Mouse (Mus musculus) kidney, adult 2 months (tissue): ENCODE data around the gene Ccdc162. TPM values are rescaled to one million over a fixed set of nuclear protein-coding genes. Genes with fewer than 3 reads are reported as not detected.
"Not testable (repeated sequence)": the region's sequence is repeated elsewhere in the genome, so short reads cannot be mapped to it uniquely, and the experiment has no call there.

ENCODE experiments used
- DNase-seq: peaks from one replicate; pipeline ENCODE4 v3.0.0; 2021
- H3K27ac ChIP-seq: fragments of 200-500 bp; 2 replicates; pipeline ENCODE4 v1.5.1; 2012; ENCODE audit warnings: low read depth, low read length, control low read depth, inconsistent platforms; ENCODE audit not compliant: insufficient read depth
- H3K27me3 ChIP-seq: fragments of 200-500 bp; replicated peaks from 2 replicates; pipeline ENCODE4 v1.6.1; 2012; ENCODE audit warnings: mild to moderate bottlenecking, moderate library complexity, low read length, inconsistent platforms; ENCODE audit not compliant: control insufficient read depth, insufficient read depth
- H3K36me3 ChIP-seq: fragments of 200-500 bp; 2 replicates; pipeline ENCODE4 v1.6.1; 2012; ENCODE audit warnings: mild to moderate bottlenecking, moderate library complexity, low read length, inconsistent platforms; ENCODE audit not compliant: control insufficient read depth, insufficient read depth
- H3K4me1 ChIP-seq: fragments of 200-500 bp; 2 replicates; pipeline ENCODE4 v1.6.1; 2011; ENCODE audit warnings: low read length; ENCODE audit not compliant: control insufficient read depth, insufficient read depth
- H3K4me3 ChIP-seq: fragments of 200-500 bp; 2 replicates; pipeline ENCODE4 v1.5.1; 2011; ENCODE audit warnings: mild to moderate bottlenecking, low read depth, low read length, control low read depth; ENCODE audit not compliant: insufficient read depth
- CTCF ChIP-seq: fragments of 200-500 bp; conservative IDR thresholded peaks from 2 replicates; pipeline ENCODE4 v1.5.1; 2011; ENCODE audit warnings: low read depth, mild to moderate bottlenecking, control low read depth, low read length, moderate library complexity, mixed read lengths; ENCODE audit not compliant: insufficient read depth, insufficient read length
- POLR2A ChIP-seq: fragments of 200-500 bp; IDR thresholded peaks from one replicate; pipeline ENCODE4 v1.6.1; 2011; ENCODE audit warnings: low read depth, low read length, control low read depth
- WGBS: fragments of 180-500 bp; shearing (Covaris S2); methylation state at CpG from one replicate; pipeline ENCODE4 v1.1.7; 2018; 5-methylcytosine and 5-hydroxymethylcytosine counted together
- polyA plus RNA-seq: library from polyadenylated mRNA; depleted of rRNA; stranded (reverse); fragments of >200 nt; gene quantifications from 2 replicates; pipeline ENCODE4 v1.2.3, GENCODE M21; 2012

The Ccdc162 gene
- polyA plus RNA-seq, 1 experiment: 2.1 TPM

DNA sequence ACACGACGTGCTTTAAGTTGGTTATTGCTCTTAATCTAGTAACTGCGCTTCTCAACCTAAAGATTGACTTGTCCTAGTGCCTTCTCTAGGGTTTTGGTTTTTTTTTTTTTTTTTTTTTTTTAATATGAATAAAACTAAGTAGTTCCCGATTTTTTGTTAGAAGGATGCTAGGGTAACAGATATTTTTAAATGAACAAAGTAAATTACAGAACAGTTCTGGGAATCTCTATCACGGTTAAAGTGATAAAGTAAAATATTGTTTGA lies 196.1 kb downstream of the Ccdc162 start:
- Histone ChIP-seq H3K27ac (no peak overlapping the region), H3K36me3 (peaks cover 2% of the 10 kb centered on the region; the same call in 1 of the 2 replicates), H3K27me3 (no peaks in the 10 kb centered on the region), H3K4me1 (peaks cover 10% of the 10 kb centered on the region; the same call in 1 of the 2 replicates), H3K4me3 (peak overlapping the region; percentile 76)
- DNase-seq: no peak
- 6% methylated on average over 5 of the region's 5 CpGs for WGBS
- TF ChIP-seq POLR2A (no peak), CTCF (no peak)

DNA sequence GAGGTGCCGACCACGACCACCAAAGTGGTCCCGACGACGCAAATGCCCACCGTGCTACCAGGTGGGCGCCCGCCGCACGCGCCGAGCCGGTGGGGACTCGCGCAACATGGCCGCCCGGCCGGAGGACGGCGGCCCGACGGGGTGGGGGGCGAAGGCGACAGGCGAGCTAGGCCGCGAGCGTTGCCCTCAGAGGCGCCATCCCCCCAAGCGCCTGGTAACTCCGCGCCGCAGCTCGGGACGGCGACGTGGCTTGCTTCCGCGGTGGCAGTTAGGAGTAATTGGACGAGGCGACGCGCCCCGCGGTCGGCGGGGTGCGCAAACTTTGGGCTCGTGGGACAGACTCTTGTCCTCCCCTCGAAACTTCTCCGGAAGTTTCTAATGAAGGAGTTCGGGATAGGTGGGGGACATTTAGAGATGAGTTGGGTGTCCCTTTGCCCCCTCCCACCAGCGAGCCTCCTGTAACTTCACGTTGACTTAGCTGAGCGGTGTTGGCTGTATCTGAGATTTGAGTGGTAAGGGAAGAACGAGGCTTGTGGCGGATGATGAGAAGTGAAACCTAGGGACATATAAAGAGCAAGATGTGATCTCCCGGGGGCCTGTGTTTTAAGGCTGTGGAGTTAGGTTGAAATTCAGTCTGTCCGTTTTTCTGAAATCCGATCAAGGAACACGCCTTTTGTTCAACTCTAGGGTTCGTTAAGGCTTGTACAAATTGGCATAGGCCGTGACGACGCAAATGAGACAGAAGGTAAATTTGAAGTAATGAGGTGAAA lies 196.6 kb downstream of the Ccdc162 start:
- no peak for TF ChIP-seq CTCF
- TF ChIP-seq POLR2A: no peak
- WGBS: under 1% methylated on average over 64 of the region's 65 CpGs
- Histone ChIP-seq H3K27ac (peak overlapping the region; percentile 97), H3K4me3 (peak overlapping the region; percentile 76), H3K36me3 (peaks cover 2% of the 10 kb centered on the region; the same call in 1 of the 2 replicates), H3K27me3 (no peaks in the 10 kb centered on the region), H3K4me1 (peaks cover 10% of the 10 kb centered on the region; the same call in 1 of the 2 replicates)
- DNase-seq: peak; percentile 58

DNA sequence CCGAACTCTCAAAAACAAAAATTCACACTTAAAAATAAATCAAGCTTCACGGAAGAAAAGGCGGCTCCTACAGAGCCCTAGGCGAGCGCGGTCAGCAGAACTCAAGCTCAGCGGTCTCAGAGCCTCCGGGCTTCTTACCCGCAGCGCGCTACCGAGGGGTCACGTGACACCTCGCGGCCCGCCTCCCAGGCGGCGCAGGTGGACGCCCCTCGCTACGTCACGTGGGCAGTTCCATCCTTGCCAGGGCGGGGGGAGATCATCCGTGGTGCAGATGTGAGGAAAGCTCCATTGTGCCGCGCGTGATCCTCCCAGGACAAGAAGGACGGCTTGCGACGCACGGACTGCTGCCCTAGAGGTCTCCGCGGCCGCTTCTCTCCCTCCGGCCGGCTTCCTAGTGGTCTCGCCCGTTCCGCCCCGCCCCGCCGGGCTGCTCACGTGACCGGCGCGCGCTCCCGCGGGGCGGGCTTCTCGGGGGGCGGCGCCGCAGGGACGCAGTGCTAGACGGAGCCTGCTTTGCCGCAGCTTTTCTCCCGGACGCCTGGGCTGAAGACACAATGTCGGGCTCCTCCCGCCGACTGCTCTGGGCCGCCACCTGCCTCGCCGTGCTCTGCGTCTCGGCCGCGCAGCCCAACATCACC lies 197.3 kb downstream of the Ccdc162 start, which contains the start of gene Cd164:
TSS of gene Cd164 (plus strand) at position 434 of the 638 bp plus-strand sequence.
- TF ChIP-seq POLR2A (peak; percentile 94), CTCF (no peak)
- Histone ChIP-seq H3K27me3 (no peaks in the 10 kb centered on the region), H3K4me1 (peaks cover 10% of the 10 kb centered on the region; the same call in 1 of the 2 replicates), H3K4me3 (peak within 1 kb of the TSS; percentile 76), H3K27ac (peak within 1 kb of the TSS; percentile 97), H3K36me3 (peaks cover 2% of the 10 kb centered on the region; the same call in 1 of the 2 replicates)
- WGBS: under 1% methylated on average over 69 of the region's 69 CpGs
- DNase-seq: peak; percentile 96

DNA sequence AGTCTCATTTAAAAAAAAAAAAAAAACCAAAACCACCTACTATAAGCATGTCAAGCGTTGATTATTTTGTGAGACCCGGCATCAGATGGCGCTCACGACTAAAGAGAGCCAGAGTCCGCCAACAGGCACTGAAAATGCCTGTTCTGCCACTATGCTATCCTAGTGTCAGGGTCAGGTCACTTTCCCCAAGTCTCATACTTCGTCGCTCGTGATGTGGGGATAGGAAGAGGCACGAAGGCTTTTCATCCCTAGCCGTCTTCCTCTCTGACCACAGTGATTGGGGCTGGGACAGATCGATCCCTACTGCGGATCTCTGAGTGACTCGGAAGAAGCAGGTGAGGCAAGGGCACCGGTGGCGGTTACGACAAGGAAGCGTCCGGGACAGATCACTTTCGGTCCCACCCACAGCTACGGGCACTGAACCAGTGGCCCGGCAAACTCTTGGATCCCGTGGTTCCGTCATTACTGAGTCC lies 197.9 kb downstream of the Ccdc162 start:
- Histone ChIP-seq H3K27ac (peak overlapping the region; percentile 97), H3K4me3 (peak overlapping the region; percentile 76), H3K27me3 (no peaks in the 10 kb centered on the region), H3K4me1 (peaks cover 10% of the 10 kb centered on the region; the same call in 1 of the 2 replicates), H3K36me3 (peaks cover 2% of the 10 kb centered on the region; the same call in 1 of the 2 replicates)
- peak; percentile 89 for DNase-seq
- peak; percentile 75 for TF ChIP-seq CTCF
- TF ChIP-seq POLR2A: no peak
- under 1% methylated on average over 23 of the region's 23 CpGs for WGBS

DNA sequence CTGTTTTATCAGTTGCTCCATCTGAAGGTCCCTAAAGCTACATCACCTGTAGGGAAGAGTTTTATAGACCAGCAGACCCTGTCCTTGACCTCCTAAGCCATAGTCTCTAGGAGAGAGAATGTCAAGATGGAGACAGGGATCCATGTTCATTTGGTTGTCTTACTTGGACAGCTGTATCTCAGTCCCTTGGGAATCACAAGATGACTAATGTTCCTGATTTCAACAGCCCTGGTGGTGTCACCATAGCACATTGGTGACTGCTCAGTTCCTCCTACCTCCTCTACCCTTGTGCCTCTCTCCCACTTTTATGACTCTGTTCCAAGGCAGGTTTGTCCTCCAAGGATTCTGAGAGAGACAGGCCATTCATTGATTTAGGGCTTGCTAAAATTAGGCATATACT lies 201.5 kb downstream of the Ccdc162 start:
- Histone ChIP-seq H3K27ac (no peak overlapping the region), H3K4me3 (no peak overlapping the region), H3K27me3 (no peaks in the 10 kb centered on the region), H3K4me1 (no peaks in the 10 kb centered on the region), H3K36me3 (no peaks in the 10 kb centered on the region)
- TF ChIP-seq CTCF (no peak), POLR2A (no peak)
- DNase-seq: no peak

DNA sequence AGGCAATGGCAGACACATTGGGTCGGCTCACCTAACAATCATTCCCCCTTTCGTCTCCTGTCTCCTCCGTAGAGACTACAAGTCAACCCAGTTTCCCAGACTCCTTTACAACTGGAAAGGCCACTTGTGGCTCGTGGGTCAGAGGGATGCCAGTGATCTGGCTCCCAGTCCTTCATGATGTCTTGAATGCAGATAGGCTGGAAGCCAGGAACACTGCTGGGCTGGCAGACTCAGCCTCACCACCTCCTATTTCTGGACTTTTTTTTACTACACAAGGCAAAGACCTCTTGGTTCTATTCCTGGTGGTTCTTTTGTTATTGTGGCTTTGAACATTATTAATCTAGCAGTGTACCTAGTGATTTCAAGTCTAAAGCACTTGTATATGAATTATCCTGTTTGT lies 202.1 kb downstream of the Ccdc162 start:
- no peak for DNase-seq
- TF ChIP-seq POLR2A (no peak), CTCF (no peak)
- Histone ChIP-seq H3K36me3 (no peaks in the 10 kb centered on the region), H3K27me3 (no peaks in the 10 kb centered on the region), H3K4me3 (no peak overlapping the region), H3K27ac (no peak overlapping the region), H3K4me1 (no peaks in the 10 kb centered on the region)
- WGBS: 86% methylated on average over 4 of the region's 4 CpGs

DNA sequence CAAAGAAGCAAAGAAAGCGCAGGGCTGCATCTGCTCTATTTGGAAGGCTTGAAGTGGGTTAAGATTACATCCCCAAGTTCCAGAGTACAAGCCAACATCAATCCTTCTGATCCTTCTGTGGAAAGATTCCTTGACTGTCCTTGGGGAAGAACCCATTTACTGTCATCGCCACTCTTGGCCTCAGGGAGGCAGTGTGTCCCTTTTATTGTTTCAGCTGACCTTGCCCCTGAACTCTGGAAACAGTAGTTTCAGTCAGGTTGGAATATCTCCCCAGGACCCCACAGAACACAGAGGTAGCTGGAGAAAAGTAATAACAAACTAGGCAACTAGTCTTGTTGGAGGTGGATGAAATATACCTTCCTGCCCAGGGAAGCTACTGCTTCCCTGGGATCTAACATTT lies 207.3 kb downstream of the Ccdc162 start:
- peak; percentile 75 for TF ChIP-seq CTCF
- no peak for TF ChIP-seq POLR2A
- 54% methylated on average over 2 of the region's 2 CpGs for WGBS
- Histone ChIP-seq H3K36me3 (no peaks in the 10 kb centered on the region), H3K27ac (no peak overlapping the region), H3K4me3 (no peak overlapping the region), H3K4me1 (no peaks in the 10 kb centered on the region; the same call in 1 of the 2 replicates), H3K27me3 (no peaks in the 10 kb centered on the region)
- peak; percentile 31 for DNase-seq

DNA sequence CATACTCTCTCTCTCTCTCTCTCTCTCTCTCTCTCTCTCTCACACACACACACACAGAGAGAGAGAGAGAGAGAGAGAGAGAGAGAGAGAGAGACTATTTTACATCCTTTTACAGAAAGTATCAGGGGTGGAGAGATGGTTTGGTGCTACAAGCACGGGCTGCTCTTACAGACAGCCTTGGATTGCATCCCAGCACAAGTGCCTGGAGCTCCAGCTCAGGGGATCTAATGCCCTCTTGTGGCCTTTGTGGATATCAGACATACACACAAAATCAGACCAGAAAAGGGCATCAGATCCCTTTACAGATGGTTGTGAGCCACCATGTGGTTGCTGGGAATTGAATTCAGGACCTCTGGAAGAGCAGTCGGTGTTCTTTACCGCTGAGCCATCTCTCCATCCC lies 211.0 kb downstream of the Ccdc162 start:
- peak; percentile 88 for DNase-seq
- WGBS: 3% methylated on average over 3 of the region's 3 CpGs
- peak; percentile 85 for TF ChIP-seq CTCF

More for the DNA sequence above, 211.0 kb downstream of the Ccdc162 start:
- not testable (repeated sequence) for H3K27ac ChIP-seq, H3K36me3 ChIP-seq, H3K4me3 ChIP-seq, H3K27me3 ChIP-seq, H3K4me1 ChIP-seq
